Mouse (Mus musculus): ENCODE results near the gene Kcne4. TPM values are rescaled to one million over a fixed set of nuclear protein-coding genes. Genes with fewer than 3 reads are reported as not detected.

The Kcne4 gene
- polyA plus RNA-seq, 1 experiment from 2014 or later, result 0.27 TPM

- no peaks in the 10 kb centered on the region for H3K4me1 ChIP-seq (ENCODE audit: insufficient read depth)
- H3K36me3 ChIP-seq (replicated peaks; ENCODE audit: insufficient read depth, low read length), result no peaks in the 10 kb centered on the region
- no peaks in the 10 kb centered on the region for H3K27me3 ChIP-seq (ENCODE audit: insufficient read depth, low read length)
- DNase-seq (no peak), ATAC-seq (no peak)
- no peak overlapping the region for H3K4me2 ChIP-seq (ENCODE audit: low read depth, low read length)
- 77% methylated on average over 17 of the region's 17 CpGs for WGBS (ENCODE audit: insufficient replicate concordance)
- no peak overlapping the region for H3K9ac ChIP-seq (replicated peaks)
- no peak overlapping the region for H3K27ac ChIP-seq (ENCODE audit: low read depth)
- no peak overlapping the region for H3K4me3 ChIP-seq (ENCODE audit: low read depth, low read length)
- H3K9me3 ChIP-seq (ENCODE audit: low read length), result no peaks in the 10 kb centered on the region
- TF ChIP-seq EP300 (IDR thresholded peaks at IDR 0.05; ENCODE audit: low read depth) (no peak), CTCF (IDR thresholded peaks at IDR 0.05; ENCODE audit: low read depth) (no peak)
These were observed 36.0 kb downstream of the Kcne4 start for GRCm38 (mm10) chr1:78852408-78853093.

DNA sequence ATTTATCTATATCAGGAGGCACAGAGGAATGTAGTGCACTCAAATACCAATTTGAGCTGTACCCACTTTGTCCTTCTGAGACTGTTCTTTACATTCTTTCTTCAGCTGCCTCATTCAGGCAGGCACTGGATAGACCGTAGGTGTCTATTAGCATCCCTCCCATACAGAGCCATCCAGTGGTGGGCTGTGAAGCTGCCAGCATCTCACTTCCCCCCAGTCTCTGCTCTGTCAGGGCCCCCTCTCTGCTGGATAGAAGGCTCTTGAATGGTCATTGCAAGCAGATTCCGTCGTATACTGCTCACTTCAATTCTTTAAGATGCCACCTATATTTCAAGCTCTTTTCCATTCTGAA is 36.5 kb downstream of the Kcne4 start:
- Histone ChIP-seq H3K27ac (ENCODE audit: low read depth) (no peak overlapping the region), H3K9me3 (ENCODE audit: low read length) (no peaks in the 10 kb centered on the region), H3K36me3 (replicated peaks; ENCODE audit: insufficient read depth, low read length) (no peaks in the 10 kb centered on the region), H3K4me2 (ENCODE audit: low read depth, low read length) (no peak overlapping the region), H3K4me1 (ENCODE audit: insufficient read depth) (no peaks in the 10 kb centered on the region), H3K4me3 (ENCODE audit: low read depth, low read length) (no peak overlapping the region), H3K27me3 (ENCODE audit: insufficient read depth, low read length) (no peaks in the 10 kb centered on the region), H3K9ac (replicated peaks) (no peak overlapping the region)
- ATAC-seq, result no peak
- WGBS (ENCODE audit: insufficient replicate concordance), result 85% methylated on average over 3 of the region's 3 CpGs
- TF ChIP-seq EP300 (IDR thresholded peaks at IDR 0.05; ENCODE audit: low read depth), result no peak
- no peak for TF ChIP-seq CTCF (IDR thresholded peaks at IDR 0.05; ENCODE audit: low read depth)
- DNase-seq, result no peak

DNA sequence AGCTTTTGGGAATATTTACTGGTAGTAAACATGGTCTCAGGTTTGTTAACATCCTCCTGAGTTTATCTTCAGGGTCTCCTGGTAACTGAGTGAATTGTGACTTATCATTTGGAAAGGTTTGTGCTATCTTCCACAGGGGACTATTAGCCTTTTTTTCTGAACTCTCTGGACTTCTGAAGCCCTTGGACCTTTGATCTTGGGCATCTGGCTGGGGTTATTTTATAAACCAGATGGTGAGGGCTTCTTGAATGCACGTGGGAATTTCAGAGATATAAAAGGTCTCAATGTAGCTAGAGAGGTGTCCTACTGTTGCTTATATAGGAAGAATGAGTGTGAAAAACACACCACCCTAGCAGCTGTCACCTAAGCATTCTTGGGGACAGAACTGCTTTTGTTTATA is 37.7 kb downstream of the Kcne4 start:
- no peak overlapping the region for H3K4me2 ChIP-seq (ENCODE audit: low read depth, low read length)
- H3K4me3 ChIP-seq (ENCODE audit: low read depth, low read length), result no peak overlapping the region
- no peaks in the 10 kb centered on the region for H3K36me3 ChIP-seq (replicated peaks; ENCODE audit: insufficient read depth, low read length)
- 53% methylated on average over 1 of the region's 1 CpGs for WGBS (ENCODE audit: insufficient replicate concordance)
- H3K9ac ChIP-seq (replicated peaks), result no peak overlapping the region
- H3K27me3 ChIP-seq (ENCODE audit: insufficient read depth, low read length), result no peaks in the 10 kb centered on the region
- no peaks in the 10 kb centered on the region for H3K4me1 ChIP-seq (ENCODE audit: insufficient read depth)
- TF ChIP-seq CTCF (IDR thresholded peaks at IDR 0.05; ENCODE audit: low read depth) (no peak), EP300 (IDR thresholded peaks at IDR 0.05; ENCODE audit: low read depth) (no peak)
- no peak overlapping the region for H3K27ac ChIP-seq (ENCODE audit: low read depth)
- H3K9me3 ChIP-seq (ENCODE audit: low read length), result no peaks in the 10 kb centered on the region
- ATAC-seq (no peak), DNase-seq (no peak)

DNA sequence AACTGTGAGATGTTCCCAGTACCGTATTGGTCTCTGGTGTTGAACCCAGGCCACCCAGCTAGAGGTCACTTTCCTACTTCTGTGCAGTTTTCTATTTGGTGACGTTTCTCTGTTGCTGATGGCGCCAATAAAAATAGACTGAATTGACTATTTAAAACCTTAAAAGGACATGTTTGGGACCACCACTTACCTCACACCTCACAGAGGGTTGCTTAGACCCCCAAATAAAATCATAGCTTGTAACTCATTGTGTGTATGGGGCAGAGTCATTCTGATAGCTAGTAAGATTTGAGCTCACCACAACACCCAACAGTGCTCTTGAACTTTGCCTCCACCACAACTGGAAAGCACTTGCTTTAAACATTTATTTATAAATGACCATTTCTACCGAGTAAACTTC is 43.0 kb downstream of the Kcne4 start:
- no peaks in the 10 kb centered on the region for H3K27me3 ChIP-seq (ENCODE audit: insufficient read depth, low read length)
- H3K4me2 ChIP-seq (ENCODE audit: low read depth, low read length), result no peak overlapping the region
- no peaks in the 10 kb centered on the region for H3K4me1 ChIP-seq (ENCODE audit: insufficient read depth)
- ATAC-seq (no peak), DNase-seq (no peak)
- TF ChIP-seq CTCF (IDR thresholded peaks at IDR 0.05; ENCODE audit: low read depth), result no peak
- TF ChIP-seq EP300 (IDR thresholded peaks at IDR 0.05; ENCODE audit: low read depth), result no peak
- WGBS (ENCODE audit: insufficient replicate concordance), result 75% methylated on average over 4 of the region's 4 CpGs
- no peaks in the 10 kb centered on the region for H3K36me3 ChIP-seq (replicated peaks; ENCODE audit: insufficient read depth, low read length)
- H3K9ac ChIP-seq (replicated peaks), result no peak overlapping the region
- no peak overlapping the region for H3K4me3 ChIP-seq (ENCODE audit: low read depth, low read length)
- H3K9me3 ChIP-seq (ENCODE audit: low read length), result no peaks in the 10 kb centered on the region
- H3K27ac ChIP-seq (ENCODE audit: low read depth), result no peak overlapping the region

DNA sequence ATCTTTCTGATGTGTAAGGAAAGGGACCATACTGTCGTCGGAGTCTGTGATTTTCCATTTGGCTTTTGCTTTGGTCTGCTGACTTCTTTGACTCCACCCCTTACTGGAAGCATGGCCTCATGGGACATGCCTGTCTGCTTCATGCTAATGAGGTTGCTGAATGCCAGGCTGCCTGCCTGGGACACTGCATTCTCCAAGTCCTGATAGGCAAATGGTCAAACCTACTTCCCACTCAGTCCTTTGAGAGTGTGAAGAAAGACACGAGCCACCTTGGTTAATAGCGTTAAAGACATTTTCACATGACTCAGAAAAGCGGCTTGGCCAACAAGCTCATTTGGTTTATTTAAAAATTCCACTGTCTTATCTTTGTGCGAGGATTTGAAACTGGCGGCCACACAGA is 43.5 kb downstream of the Kcne4 start:
- H3K4me1 ChIP-seq (ENCODE audit: insufficient read depth), result no peaks in the 10 kb centered on the region
- no peak for TF ChIP-seq EP300 (IDR thresholded peaks at IDR 0.05; ENCODE audit: low read depth)
- TF ChIP-seq CTCF (IDR thresholded peaks at IDR 0.05; ENCODE audit: low read depth), result no peak
- H3K4me3 ChIP-seq (ENCODE audit: low read depth, low read length), result no peak overlapping the region
- H3K36me3 ChIP-seq (replicated peaks; ENCODE audit: insufficient read depth, low read length), result no peaks in the 10 kb centered on the region
- no peak overlapping the region for H3K9ac ChIP-seq (replicated peaks)
- H3K27ac ChIP-seq (ENCODE audit: low read depth), result no peak overlapping the region
- ATAC-seq, result no peak
- DNase-seq, result no peak
- no peak overlapping the region for H3K4me2 ChIP-seq (ENCODE audit: low read depth, low read length)
- no peaks in the 10 kb centered on the region for H3K27me3 ChIP-seq (ENCODE audit: insufficient read depth, low read length)
- H3K9me3 ChIP-seq (ENCODE audit: low read length), result no peaks in the 10 kb centered on the region
- 76% methylated on average over 7 of the region's 7 CpGs for WGBS (ENCODE audit: insufficient replicate concordance)

- Histone ChIP-seq H3K4me3 (ENCODE audit: low read depth, low read length) (no peak overlapping the region), H3K27ac (ENCODE audit: low read depth) (no peak overlapping the region), H3K9ac (replicated peaks) (no peak overlapping the region), H3K4me2 (ENCODE audit: low read depth, low read length) (no peak overlapping the region), H3K9me3 (ENCODE audit: low read length) (no peaks in the 10 kb centered on the region), H3K27me3 (ENCODE audit: insufficient read depth, low read length) (no peaks in the 10 kb centered on the region), H3K4me1 (ENCODE audit: insufficient read depth) (no peaks in the 10 kb centered on the region), H3K36me3 (replicated peaks; ENCODE audit: insufficient read depth, low read length) (no peaks in the 10 kb centered on the region)
- DNase-seq, result no peak
- no peak for ATAC-seq
- 57% methylated on average over 1 of the region's 1 CpGs for WGBS (ENCODE audit: insufficient replicate concordance)
- TF ChIP-seq EP300 (IDR thresholded peaks at IDR 0.05; ENCODE audit: low read depth) (no peak), CTCF (IDR thresholded peaks at IDR 0.05; ENCODE audit: low read depth) (no peak)
These were observed 45.7 kb downstream of the Kcne4 start for GRCm38 (mm10) chr1:78862281-78862680.

DNA sequence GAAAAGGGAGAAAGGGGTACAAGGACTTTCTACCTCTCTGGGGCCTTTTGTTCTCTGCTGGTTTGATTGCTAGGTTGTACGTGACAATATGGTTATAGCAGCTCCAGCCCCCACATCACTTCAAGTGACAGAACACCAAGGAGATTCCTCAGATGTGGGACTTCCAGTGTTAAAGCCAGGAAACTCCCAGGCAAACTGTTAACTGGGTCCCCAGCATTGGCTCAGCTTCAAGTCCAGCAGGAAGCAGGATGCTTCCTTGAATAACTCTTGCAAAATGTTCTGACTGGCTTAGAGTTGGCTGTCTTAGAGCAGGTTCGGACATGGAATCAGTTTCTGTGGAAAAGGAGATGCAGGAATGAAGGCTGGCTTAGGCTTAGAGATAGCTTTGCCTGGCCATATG is 47.3 kb downstream of the Kcne4 start:
- no peaks in the 10 kb centered on the region for H3K27me3 ChIP-seq (ENCODE audit: insufficient read depth, low read length)
- H3K36me3 ChIP-seq (replicated peaks; ENCODE audit: insufficient read depth, low read length), result no peaks in the 10 kb centered on the region
- no peak overlapping the region for H3K27ac ChIP-seq (ENCODE audit: low read depth)
- H3K9ac ChIP-seq (replicated peaks), result no peak overlapping the region
- no peak overlapping the region for H3K4me3 ChIP-seq (ENCODE audit: low read depth, low read length)
- no peaks in the 10 kb centered on the region for H3K9me3 ChIP-seq (ENCODE audit: low read length)
- no peaks in the 10 kb centered on the region for H3K4me1 ChIP-seq (ENCODE audit: insufficient read depth)
- DNase-seq (no peak), ATAC-seq (no peak)
- H3K4me2 ChIP-seq (ENCODE audit: low read depth, low read length), result no peak overlapping the region
- no peak for TF ChIP-seq CTCF (IDR thresholded peaks at IDR 0.05; ENCODE audit: low read depth)
- no peak for TF ChIP-seq EP300 (IDR thresholded peaks at IDR 0.05; ENCODE audit: low read depth)
- 59% methylated on average over 2 of the region's 2 CpGs for WGBS (ENCODE audit: insufficient replicate concordance)

Data from liver, postnatal 0 days (tissue).